Mouse (Mus musculus) small intestine, adult 2 months (tissue): ENCODE results near the gene Iqcf6.
"Not testable (repeated sequence)": the region's sequence is repeated elsewhere in the genome, so short reads cannot be mapped to it uniquely, and the experiment has no call there.

ENCODE experiments used
- CTCF ChIP-seq: fragments of 200-500 bp; IDR thresholded peaks from 2 replicates; pipeline ENCODE4 v1.5.1; 2012; ENCODE audit warnings: low read depth, mild to moderate bottlenecking, control low read depth, inconsistent platforms, low read length, moderate library complexity, mixed read lengths; ENCODE audit not compliant: insufficient replicate concordance, insufficient read length; ENCODE audit errors: extremely low read depth
- POLR2A ChIP-seq: fragments of 200-500 bp; IDR thresholded peaks from 2 replicates; pipeline ENCODE4 v1.6.1; 2012; ENCODE audit warnings: low read depth, mild to moderate bottlenecking, control low read depth, inconsistent platforms, low read length, moderate library complexity

- TF ChIP-seq CTCF, POLR2A: not testable (repeated sequence)
These were observed 31.0 kb upstream of the Iqcf6 start for GRCm38 (mm10) chr9:106595402-106595801.
